Mouse (Mus musculus): Measurements from ENCODE around the gene Hist1h4m.
"Not testable (repeated sequence)": the region's sequence is repeated elsewhere in the genome, so short reads cannot be mapped to it uniquely, and the experiment has no call there.

Hist1h4m gene

DNA sequence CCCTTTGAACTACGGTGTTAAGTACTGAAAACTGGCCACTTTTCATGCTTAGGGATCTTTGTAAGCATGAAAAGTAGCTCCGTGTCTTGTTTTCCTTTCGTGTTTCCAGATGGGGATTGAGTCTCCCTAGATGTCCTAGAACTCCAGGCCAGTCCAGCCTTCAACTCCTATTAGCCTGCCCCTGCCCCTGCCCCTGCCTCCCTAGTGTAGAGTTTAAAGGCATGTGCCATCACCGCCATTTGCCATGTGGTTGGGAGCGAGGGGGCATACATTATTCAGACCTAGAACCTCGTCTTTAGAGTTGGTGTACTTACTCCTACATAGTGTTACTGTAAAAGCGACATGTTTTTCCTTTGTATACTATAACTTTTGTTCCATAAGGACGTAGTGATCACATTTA, 472 bp upstream of the Hist1h4m start:
- DNase-seq = not testable (repeated sequence)

DNA sequence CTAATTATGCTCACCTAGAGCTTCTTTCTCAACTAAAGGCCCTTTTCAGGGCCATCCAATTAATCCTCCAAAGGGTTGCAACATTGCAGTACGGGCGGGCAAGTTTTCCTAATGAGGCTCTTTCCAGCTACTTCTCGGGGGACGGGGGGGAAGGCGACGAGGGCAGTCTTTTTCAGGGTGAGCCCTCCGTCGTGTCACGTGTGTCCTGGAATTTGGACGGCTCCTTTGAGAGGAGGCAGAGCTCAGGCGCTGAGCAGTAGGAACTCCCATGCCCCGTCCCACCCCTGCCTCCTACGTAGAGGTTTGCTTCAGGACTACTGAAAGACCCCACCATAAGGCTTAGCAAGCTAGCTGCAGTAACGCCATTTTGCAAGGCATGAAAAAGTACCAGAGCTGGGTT, 546 bp downstream of the Hist1h4m start:
- not testable (repeated sequence) for DNase-seq

DNA sequence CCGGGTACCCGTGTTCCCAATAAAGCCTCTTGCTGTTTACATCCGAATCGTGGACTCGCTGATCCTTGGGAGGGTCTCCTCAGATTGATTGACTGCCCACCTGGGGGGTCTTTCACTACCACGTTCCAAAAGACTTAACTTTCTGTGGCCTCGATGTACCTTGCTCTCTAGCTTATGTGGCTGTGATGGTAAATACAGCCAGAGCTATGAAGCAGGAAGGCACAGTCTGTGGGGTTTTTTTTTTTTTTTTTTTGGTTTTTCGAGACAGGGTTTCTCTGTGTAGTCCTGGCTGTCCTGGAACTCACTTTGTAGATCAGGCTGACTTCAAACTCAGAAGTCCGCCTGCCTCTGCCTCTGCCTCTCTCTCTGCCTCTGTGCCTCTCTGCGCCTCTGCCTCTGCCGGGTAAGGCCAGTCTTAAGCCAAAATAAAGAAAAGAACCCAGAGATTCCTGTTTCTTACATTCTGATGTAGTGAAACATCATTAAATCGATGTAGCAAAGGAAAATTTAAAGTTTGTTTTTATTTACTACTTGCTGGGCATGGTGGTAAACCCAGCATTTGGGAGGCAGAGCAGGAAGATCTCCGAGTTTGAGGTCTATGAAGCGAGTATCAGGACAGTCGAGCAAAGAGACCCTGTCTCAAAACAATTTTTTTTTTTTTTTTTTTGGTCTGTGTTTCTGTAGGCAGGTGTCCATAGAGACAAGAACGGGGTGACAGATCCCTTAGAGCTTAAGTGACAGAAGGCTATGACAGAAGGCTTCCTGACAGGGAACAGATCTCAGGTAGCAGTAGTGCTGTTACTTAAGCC, 8.7 kb downstream of the Hist1h4m start:
- DNase-seq = not testable (repeated sequence)

DNA sequence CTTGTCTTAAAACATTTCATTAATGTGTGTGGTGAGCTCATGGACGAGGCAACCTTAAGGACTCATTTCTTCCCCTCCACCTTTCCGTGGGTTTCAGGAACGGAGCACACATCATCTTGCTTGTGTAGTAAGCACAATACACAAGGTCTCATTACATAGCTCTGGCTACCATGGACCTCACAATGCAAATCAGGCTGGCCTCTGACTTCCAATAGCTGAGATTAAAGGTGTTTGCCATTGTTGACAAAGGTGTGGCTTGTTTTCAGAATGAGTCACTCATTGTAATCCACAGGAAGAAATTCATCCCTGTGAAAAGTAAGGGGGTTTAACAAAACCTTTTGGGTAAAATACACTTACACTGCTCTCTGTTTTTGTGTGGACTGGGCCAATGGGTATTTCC, 17.0 kb downstream of the Hist1h4m start:
- no peak for DNase-seq

DNA sequence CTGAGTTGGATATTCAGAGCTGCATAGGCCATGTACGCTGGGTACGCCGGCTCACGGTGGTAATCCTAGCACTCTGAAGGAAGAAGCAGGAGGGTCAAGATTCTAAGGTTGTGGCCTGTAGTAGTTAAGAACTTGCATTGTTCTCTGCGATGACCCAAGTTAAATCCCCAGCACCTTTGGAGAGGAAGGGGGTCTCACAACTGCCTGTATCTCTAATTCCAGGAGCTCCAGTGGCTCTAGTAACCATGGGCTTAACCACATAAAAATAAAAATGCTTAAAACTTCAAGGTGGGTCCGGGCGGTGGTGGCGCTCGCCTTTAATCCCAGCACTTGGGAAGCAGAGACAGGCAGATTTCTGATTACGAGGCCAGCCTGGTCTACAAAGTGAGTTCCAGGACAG, 18.8 kb downstream of the Hist1h4m start:
- no peak for DNase-seq

DNA sequence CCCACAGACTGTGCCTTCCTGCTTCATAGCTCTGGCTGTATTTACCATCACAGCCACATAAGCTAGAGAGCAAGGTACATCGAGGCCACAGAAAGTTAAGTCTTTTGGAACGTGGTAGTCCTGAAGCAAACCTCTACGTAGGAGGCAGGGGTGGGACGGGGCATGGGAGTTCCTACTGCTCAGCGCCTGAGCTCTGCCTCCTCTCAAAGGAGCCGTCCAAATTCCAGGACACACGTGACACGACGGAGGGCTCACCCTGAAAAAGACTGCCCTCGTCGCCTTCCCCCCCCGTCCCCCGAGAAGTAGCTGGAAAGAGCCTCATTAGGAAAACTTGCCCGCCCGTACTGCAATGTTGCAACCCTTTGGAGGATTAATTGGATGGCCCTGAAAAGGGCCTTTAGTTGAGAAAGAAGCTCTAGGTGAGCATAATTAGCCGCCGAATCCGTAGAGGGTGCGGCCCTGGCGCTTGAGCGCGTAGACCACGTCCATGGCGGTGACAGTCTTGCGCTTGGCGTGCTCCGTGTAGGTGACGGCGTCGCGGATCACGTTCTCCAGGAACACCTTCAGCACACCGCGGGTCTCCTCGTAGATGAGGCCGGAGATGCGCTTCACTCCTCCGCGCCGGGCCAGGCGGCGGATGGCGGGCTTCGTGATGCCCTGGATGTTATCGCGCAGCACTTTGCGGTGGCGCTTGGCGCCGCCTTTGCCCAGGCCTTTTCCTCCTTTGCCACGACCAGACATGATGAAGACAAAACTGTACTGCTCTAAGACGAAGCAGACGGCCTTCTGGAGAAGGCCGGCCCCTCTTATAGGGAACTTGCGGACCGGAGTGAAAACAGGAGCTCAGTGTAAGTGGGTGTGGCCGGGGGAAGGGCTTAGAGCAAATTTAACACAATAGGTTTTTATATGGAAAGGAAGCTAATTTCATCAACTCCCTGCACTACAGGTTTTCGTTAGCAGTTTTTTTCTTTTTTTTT, 20.2 kb downstream of the Hist1h4m start, which contains the start of gene Hist1h4n:
TSS of gene Hist1h4n (minus strand) at position 779 of the 977 bp plus-strand sequence.
- DNase-seq = peak; percentile 27

DNA sequence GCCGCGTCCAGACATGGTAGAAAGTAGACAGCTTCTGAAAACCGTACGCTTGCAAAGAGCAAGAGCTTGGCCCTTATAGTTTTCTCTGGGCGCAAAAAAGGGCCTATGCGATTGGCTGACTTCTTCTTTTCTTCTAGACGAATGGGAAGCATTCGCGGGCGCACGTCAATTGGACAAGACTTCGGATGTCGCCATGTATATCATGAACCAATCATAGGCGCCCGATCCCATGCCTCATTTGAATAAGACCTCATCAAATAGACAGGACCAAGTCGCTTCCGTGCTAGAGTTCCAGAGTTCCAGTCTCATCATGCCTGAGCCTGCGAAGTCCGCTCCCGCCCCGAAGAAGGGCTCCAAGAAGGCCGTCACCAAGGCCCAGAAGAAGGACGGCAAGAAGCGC, 21.9 kb downstream of the Hist1h4m start, which contains the start of the genes Hist1h2ap and Hist1h2br:
TSS of gene Hist1h2ap (minus strand) at position 47 of the 400 bp plus-strand sequence.
TSS of gene Hist1h2br (plus strand) at position 283 of the 400 bp plus-strand sequence.
- DNase-seq = not testable (repeated sequence)

DNA sequence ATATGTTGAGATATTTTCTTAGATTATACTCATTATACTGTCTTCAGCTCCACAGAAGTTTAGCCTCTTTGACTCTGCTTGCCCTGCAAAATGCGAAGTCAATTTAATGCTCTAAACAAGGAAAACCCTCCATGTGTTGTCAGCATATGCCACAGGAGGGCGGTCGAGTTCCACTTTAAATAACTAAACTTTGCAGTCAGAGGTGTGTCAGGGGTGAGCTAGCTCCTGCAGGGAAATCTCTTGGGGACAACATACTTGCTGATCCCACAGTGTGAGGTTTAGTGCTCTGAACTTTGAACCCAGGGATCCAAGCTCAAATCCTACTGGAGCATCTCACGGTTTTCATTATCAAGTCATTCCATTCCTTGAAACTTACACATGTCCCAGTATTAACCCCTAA, 29.0 kb downstream of the Hist1h4m start:
- DNase-seq = not testable (repeated sequence)

DNA sequence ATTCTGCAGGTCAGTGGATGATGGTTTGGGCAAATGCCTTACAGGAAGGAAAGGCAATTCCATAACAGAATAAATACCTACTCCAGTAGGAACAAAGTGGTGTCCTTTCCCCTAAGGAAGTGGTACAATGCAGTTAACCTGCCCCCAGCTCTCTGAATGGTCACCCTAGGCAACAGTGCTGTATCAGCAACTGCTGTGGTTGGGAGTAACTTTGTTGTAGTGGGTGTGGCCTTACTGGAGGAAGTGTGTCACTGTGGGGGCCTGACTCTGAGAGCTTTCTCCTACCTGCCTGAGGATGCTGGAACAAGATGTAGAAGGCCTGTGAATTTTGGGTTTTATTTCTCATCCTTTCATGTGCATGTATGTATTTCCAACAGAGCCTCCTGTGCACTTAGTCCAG, 34.8 kb downstream of the Hist1h4m start:
- DNase-seq = not testable (repeated sequence)

DNA sequence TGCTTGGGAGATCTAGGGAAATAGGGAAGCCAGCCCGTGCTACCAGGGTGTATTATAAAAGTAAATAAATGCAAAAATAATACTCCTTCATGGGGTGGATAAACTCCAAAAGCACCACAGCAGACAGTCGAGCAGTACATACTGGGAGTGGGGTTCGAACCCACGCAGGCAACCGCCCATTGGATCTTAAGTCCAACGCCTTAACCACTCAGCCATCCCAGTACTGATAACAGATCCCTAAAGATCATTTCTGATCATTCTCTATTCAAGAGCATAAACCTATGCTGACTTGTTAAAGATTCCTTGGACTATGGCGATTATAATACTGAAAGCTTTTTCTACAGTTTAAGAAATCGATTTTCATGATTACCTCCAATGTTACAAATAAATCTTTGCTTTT, 36.3 kb downstream of the Hist1h4m start:
- DNase-seq = no peak

DNA sequence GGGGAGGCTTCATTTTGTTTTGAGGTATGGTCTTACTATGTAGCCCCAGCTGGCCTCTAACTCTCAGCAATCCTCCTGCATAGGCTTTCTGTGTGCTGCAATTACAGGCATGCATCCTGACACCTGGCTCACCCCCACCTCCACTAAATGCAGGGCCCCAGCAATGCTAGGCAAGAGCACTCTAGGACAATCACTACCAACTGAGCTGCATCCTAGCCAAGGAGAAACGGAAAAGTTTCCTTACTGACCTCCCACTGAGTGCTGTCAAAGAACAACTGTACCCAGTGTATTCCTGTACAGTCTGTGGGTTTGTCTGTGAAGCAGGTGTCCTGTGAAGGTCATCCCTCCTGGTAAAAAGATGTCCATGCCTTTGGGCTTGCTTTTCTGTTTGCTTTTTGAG, 39.1 kb downstream of the Hist1h4m start:
- not testable (repeated sequence) for DNase-seq

DNA sequence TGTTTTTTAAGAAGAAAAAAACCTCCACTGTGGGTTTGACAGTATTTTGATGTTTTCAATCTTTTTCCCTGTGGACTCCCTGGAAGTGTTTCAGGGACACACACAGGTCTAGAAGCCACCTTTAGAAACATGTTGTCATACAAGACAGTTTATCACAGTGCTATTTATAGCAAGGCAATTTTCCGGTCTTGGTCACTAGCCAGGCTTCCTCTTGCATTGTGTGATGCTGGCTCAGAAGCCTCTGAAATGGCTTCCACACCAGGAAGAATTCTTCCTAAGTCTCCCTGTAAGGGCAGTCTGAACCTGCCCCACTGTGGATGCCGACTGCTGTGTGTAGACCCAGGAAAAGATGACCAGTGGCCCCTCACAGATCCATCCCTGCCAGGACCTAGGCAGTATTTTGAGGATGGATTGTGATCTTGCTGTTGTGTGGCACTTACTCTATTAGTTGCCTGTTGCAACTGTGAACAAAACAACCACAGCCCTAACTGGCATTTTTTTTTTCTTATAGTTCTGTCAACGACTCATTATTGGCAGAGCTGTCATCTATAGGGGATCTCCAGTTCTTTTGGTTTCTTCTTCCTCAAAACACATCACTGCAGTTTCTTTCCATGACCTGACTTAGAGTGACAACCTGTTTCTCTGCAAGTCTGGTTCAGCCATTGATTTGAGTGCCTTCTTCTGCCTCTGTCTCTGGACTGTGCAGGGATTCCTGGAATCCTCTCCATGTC, 40.8 kb downstream of the Hist1h4m start:
- DNase-seq = peak; percentile 15

DNA sequence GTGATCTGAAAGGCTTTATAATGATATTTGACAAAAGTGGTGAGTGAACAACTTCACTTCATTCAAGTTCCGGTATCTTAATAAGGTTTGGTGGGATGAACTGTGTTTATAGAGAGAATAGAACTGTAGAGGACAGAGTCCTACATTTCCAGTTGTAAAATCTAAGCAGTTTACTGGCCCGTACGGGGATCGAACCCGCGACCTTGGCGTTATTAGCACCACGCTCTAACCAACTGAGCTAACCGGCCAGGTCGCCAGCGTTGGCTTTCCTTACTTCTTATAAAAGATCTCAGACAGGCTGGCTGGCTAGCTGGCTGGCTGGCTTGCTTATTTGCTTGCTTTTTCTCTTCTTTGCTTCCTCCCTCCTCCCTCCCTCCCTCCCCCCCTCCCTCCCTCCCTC, 43.6 kb downstream of the Hist1h4m start:
- peak; percentile 37 for DNase-seq

DNA sequence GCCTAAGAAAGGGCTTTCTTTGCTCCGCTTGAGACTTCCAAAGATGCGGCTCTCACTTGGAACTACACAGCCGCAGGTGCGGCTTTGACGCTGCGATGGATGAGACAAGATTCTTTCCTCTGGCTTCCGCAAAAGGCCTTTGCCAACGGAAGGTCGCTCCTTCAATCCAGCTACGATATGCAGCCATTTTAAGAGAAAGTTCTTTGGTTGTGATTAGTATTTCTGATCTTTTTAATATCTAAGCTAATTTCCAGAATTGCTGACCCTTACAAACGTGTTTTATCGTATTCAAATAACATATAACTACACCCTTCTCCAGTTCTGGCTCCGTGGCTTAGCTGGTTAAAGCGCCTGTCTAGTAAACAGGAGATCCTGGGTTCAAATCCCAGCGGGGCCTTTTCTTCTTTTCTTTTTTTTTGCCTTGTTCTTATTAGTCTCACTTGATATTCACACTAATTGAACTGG, 44.2 kb downstream of the Hist1h4m start:
- DNase-seq = peak; percentile 11

DNA sequence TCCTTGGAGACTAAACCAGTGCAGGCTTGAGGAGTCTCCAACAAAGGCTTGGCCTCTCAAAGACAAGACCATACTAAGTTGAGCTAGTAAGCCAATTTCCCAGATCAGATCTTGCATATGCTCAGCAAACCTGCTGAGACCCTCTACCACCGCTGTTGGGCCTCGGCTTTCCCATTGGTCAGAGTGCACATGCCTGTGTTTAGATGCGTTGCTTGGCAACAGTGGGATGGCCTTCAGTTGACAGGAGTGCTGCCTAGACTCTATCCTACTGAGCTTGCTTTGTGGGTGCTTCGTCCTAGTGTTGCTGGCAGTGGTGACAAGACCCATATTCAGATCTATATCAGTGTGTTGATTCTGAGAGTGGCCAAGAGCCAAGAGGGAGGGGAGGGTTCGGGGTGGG, 50.1 kb downstream of the Hist1h4m start:
- no peak for DNase-seq

Data from kidney, postnatal 14 days (tissue).